Mouse (Mus musculus): ENCODE results near the gene Phactr2.

DNA sequence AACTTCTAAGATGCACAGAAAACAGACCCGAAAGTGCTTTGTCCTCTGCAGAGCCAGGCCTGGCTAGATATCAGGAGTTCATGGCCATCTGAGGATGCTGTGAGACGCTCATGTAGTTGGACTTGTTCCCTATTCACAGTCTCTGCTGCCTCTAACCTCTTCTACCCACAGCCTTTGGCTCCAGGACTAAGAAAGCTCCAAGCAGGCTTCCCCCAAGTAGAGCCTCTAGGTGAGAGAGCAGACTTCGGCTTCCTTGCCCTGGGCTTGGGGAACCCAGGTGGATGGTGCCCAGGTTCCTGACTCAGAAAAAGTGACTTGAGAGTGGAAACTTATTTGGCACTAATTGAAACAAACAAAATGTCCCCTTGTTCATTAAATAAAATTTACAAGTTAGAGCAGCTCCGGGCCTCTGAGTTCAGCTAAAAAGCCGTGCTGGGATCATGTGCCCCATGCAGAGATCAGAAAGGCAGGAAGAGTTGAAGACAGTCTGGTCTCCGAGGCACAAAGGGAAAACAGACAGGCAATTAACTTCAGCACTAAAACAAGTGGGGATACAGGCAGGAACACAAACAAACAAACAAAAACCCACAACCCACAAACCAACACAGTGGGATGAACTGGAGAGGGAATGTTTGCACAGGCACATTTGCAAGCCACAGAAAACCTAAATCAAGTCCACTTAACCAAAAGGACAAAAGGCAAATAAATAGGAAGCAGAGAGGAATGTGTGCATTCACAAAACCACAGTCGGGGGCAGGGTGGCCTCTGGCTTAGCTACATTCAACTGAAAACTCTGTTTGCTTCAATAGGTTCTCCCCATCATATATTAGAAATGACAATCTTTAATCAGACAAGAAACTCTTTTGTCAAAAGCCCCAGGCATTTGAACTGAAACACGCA is 42.3 kb downstream of the Phactr2 start:
- TF ChIP-seq CTCF (IDR thresholded peaks at IDR 0.05; ENCODE audit: extremely low read depth, insufficient read depth, low read length) = no peak
- TF ChIP-seq POLR2A (IDR thresholded peaks at IDR 0.05; ENCODE audit: extremely low read depth, insufficient read depth, low read length) = no peak

Data from cortical plate, adult 2 months (tissue).